Mouse (Mus musculus) brain, embryonic 14.5 days (tissue): ENCODE data around the gene Atg7.

Experiments used
- CTCF ChIP-seq: fragments of 200-500 bp; IDR thresholded peaks from 2 replicates; pipeline ENCODE4 v1.5.1; 2012; ENCODE audit warnings: inconsistent platforms, mild to moderate bottlenecking, moderate library complexity, borderline replicate concordance; ENCODE audit not compliant: insufficient read depth, insufficient read length; ENCODE audit errors: extremely low read depth
- POLR2A ChIP-seq: fragments of 200-500 bp; IDR thresholded peaks from 2 replicates; pipeline ENCODE4 v1.6.1; 2012; ENCODE audit warnings: mild to moderate bottlenecking, inconsistent platforms, borderline replicate concordance; ENCODE audit not compliant: poor library complexity, insufficient read depth, insufficient read length, severe bottlenecking; ENCODE audit errors: extremely low read depth

DNA sequence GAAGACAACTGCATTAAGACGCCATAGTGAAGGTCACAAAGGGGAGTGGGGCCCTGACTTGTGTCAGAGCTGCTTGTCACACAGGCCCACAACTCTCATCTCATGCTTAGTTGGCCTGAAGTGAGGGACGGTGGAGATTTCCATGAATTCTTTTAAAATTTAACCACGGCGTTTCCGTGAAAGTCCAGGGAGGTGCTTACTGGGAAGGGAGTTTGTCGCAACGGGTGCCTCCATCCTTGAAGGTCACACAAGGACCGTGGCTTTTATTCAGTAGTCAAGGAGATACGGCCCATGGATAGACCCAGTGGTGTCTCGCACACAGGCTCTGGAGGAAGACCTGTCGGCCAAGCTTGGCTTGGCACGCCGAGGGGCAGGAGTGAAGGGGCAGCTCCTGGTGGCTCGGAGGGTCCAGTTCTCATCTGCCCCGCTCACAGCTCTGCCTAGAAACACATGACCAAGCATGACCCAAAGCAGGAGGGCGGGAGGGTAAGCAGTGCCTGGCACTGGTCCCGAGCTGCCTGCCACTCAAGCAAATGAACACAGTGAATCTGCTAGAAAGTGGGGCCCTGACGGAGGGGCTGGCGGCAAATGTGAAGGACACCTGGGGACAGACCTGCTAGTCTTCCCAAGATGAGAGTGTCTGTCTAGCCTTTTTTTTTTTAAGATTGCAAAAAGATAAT, 236.1 kb downstream of the Atg7 start:
- no peak for TF ChIP-seq POLR2A
- TF ChIP-seq CTCF, result no peak
